Mouse (Mus musculus): Measurements from ENCODE around the gene Gm12216. TPM values are rescaled to one million over a fixed set of nuclear protein-coding genes. Genes with fewer than 3 reads are reported as not detected.

Gm12216 gene
- polyA plus RNA-seq, 1 experiment: 6.9 TPM

DNA sequence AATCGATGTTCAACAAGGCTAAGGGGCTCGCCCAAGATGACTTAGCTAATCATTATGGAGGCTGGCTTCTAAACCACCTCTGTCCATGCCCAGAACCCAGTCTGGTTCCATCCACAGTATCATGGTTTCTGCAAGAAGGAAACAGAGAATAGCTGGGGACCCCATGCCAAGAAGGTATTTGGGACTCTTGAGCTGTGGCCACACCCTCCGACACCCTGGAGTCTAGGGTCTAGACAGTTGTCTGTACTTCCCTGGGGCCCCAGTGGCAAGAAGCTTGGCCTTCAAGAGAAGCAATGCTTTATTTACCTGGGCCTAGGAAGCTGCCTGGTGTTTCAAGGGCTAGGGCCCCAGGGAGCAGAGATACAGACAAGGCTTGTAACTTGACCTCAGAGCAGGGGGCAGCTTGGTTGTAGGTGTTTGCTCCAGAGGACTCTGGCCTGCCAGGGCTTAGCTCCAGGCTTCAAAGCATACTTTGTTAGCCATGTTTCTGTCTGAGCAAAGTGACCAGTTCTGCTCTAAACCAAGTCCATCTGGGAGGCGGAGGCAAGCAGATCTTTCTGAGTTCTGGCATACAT, 77.8 kb downstream of the Gm12216 start:
- WGBS: 90% methylated on average over 4 of the region's 4 CpGs
- H3K27ac ChIP-seq (ENCODE audit: insufficient read depth, low read length): no peak overlapping the region; the same call in 1 of the 2 replicates
- peaks cover 17% of the 10 kb centered on the region; the same call in 1 of the 2 replicates for H3K4me1 ChIP-seq (ENCODE audit: control insufficient read depth, insufficient read depth, insufficient read length)
- H3K36me3 ChIP-seq (ENCODE audit: control insufficient read depth, insufficient read depth, low read length): peaks cover 23% of the 10 kb centered on the region
- TF ChIP-seq CTCF (IDR thresholded peaks at IDR 0.05; ENCODE audit: extremely low read depth, insufficient read depth, insufficient read length, insufficient replicate concordance) (no peak), POLR2A (IDR thresholded peaks at IDR 0.05; ENCODE audit: low read depth, low read length) (no peak)
- H3K27me3 ChIP-seq (ENCODE audit: control insufficient read depth, insufficient read depth, low read length): no peaks in the 10 kb centered on the region
- no peak for DNase-seq (ENCODE audit: low read depth in 1 of 2, low spot score in 2 of 2)
- no peak overlapping the region for H3K4me3 ChIP-seq (ENCODE audit: extremely low read depth, insufficient read depth, insufficient read length)

DNA sequence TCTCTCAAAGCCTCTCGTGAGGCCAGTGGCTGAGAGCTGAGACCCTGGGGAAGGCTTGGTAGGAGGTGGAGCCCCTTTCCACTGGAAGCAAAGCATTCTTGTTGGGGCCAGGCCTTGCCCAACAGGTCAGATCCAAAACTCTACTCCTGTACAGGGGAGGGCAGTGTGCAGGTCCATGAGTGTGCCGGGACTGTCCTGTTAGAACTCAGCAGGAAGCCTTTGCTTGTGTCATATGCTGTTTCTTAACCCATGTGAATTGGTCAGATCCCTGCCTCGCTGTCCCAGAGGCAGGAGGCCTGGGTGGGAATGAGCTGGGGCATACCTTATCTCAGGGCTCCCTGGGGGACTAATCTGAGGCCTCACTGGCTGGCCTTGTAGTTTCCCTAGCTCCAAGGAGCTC, 78.8 kb downstream of the Gm12216 start:
- Histone ChIP-seq H3K4me3 (ENCODE audit: extremely low read depth, insufficient read depth, insufficient read length) (no peak overlapping the region), H3K27me3 (ENCODE audit: control insufficient read depth, insufficient read depth, low read length) (no peaks in the 10 kb centered on the region), H3K27ac (ENCODE audit: insufficient read depth, low read length) (0 out of 2 replicates have a peak overlapping the region, but pooled peaks have one; percentile 30), H3K4me1 (ENCODE audit: control insufficient read depth, insufficient read depth, insufficient read length) (peaks cover 8% of the 10 kb centered on the region; the same call in 1 of the 2 replicates), H3K36me3 (ENCODE audit: control insufficient read depth, insufficient read depth, low read length) (peaks cover 33% of the 10 kb centered on the region)
- WGBS: 90% methylated on average over 3 of the region's 3 CpGs
- TF ChIP-seq POLR2A (IDR thresholded peaks at IDR 0.05; ENCODE audit: low read depth, low read length): no peak
- TF ChIP-seq CTCF (IDR thresholded peaks at IDR 0.05; ENCODE audit: extremely low read depth, insufficient read depth, insufficient read length, insufficient replicate concordance): no peak
- DNase-seq (ENCODE audit: low read depth in 1 of 2, low spot score in 2 of 2): no peak

DNA sequence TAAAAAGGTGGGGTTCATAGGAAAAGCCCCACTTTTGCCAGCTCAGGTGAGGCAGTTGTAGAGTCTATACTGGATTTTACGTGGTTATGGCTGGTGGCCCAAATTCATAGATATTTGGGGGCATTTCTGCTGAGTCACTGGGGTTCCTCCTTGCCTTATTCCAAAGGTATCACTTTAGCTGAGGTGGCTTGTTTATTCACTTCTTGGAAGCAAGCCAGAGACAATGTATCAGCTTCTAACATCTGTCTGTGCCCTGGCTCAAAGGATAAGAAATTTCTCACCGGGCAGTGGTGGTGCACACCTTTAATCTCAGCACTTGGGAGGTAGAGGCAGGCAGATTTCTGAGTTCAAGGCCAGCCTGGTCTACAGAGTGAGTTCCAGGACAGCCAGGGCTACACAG, 79.2 kb downstream of the Gm12216 start:
- WGBS: 57% methylated on average over 2 of the region's 2 CpGs
- H3K36me3 ChIP-seq (ENCODE audit: control insufficient read depth, insufficient read depth, low read length): peaks cover 37% of the 10 kb centered on the region

DNA sequence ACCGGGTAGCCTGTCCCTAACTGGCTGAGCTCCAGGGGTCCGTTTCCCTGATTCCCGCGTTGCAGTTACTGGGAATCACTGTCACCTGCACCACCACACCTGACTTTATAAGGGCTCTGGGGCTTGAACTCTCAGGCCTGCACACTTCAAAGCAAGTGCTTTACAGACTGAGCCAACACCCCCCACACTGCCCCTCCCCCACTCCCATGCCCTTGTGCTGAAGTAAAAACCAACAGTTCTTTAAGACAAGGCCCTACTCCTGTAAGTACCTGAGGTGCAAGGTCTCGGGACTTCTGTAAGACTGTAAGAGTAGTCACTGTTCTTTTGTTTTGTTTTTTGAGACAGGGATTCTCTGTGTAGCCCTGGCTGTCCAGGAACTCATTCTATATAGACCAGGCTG, 80.6 kb downstream of the Gm12216 start:
- 90% methylated on average over 5 of the region's 5 CpGs for WGBS
- Histone ChIP-seq H3K27me3 (ENCODE audit: control insufficient read depth, insufficient read depth, low read length) (no peaks in the 10 kb centered on the region), H3K27ac (ENCODE audit: insufficient read depth, low read length) (no peak overlapping the region), H3K36me3 (ENCODE audit: control insufficient read depth, insufficient read depth, low read length) (peaks cover 51% of the 10 kb centered on the region), H3K4me1 (ENCODE audit: control insufficient read depth, insufficient read depth, insufficient read length) (peaks cover 9% of the 10 kb centered on the region; the same call in 1 of the 2 replicates), H3K4me3 (ENCODE audit: extremely low read depth, insufficient read depth, insufficient read length) (no peak overlapping the region)
- no peak for TF ChIP-seq POLR2A (IDR thresholded peaks at IDR 0.05; ENCODE audit: low read depth, low read length)
- TF ChIP-seq CTCF (IDR thresholded peaks at IDR 0.05; ENCODE audit: extremely low read depth, insufficient read depth, insufficient read length, insufficient replicate concordance): no peak
- DNase-seq (ENCODE audit: low read depth in 1 of 2, low spot score in 2 of 2): no peak

More for the DNA sequence above, 79.2 kb downstream of the Gm12216 start:
- H3K4me1 ChIP-seq (ENCODE audit: control insufficient read depth, insufficient read depth, insufficient read length): peaks cover 9% of the 10 kb centered on the region; the same call in 1 of the 2 replicates
- no peak overlapping the region for H3K4me3 ChIP-seq (ENCODE audit: extremely low read depth, insufficient read depth, insufficient read length)
- H3K27me3 ChIP-seq (ENCODE audit: control insufficient read depth, insufficient read depth, low read length): no peaks in the 10 kb centered on the region
- no peak for DNase-seq (ENCODE audit: low read depth in 1 of 2, low spot score in 2 of 2)
- TF ChIP-seq CTCF (IDR thresholded peaks at IDR 0.05; ENCODE audit: extremely low read depth, insufficient read depth, insufficient read length, insufficient replicate concordance): no peak
- no peak for TF ChIP-seq POLR2A (IDR thresholded peaks at IDR 0.05; ENCODE audit: low read depth, low read length)
- no peak overlapping the region for H3K27ac ChIP-seq (ENCODE audit: insufficient read depth, low read length)

DNA sequence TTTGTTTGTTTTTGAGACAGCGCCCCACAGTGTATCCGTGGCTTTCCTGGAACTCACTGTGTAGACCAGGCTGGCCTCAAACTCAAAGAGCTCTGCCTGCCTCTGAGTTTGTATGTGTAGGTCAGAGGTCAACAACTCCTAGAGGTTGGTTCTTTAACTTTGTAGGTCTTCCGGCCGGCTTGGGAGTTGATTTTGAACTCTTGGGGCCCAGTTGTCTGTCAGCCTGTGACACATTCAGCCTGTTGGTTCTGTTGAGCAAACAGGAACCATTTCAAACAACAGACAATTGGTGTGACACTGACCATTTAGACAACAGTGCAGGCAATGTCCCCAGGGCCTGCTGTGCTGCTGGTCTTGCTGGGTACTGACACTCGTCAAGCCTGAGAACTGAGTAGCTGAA, 81.3 kb downstream of the Gm12216 start:
- no peak for TF ChIP-seq POLR2A (IDR thresholded peaks at IDR 0.05; ENCODE audit: low read depth, low read length)
- no peak for TF ChIP-seq CTCF (IDR thresholded peaks at IDR 0.05; ENCODE audit: extremely low read depth, insufficient read depth, insufficient read length, insufficient replicate concordance)
- no peak for DNase-seq (ENCODE audit: low read depth in 1 of 2, low spot score in 2 of 2)

DNA sequence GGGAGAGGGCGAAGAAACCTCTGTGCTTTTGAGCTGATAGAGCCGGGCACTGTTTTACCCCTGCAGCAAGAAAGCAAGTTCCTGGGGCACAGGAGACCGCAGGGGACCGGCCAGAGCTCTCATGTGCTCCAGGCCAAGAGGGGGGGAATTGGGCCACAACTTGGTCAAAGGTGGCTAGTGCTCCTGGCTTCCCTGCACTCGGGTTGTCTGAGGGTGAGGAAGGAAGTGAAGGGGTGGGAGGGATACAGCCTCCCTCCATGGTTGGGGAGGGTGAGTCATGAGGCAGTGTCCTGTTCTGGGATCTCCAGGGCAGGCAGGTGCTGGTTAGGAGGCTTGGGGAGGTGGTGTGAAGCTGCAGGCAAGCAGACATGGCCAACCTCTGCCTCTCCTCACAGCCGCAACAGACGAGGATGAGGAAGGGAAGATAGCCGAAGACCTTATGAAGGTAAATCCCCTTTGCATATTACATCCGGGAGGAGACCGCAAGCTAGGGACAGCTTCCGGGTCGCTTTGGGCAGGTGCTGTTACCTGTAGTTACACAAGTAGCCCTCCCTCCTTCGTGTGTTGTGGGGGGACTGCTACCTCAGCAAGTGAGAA, 84.3 kb downstream of the Gm12216 start:
- Histone ChIP-seq H3K27me3 (ENCODE audit: control insufficient read depth, insufficient read depth, low read length) (no peaks in the 10 kb centered on the region), H3K4me1 (ENCODE audit: control insufficient read depth, insufficient read depth, insufficient read length) (peaks cover 19% of the 10 kb centered on the region; the same call in 1 of the 2 replicates), H3K36me3 (ENCODE audit: control insufficient read depth, insufficient read depth, low read length) (peaks cover 65% of the 10 kb centered on the region), H3K27ac (ENCODE audit: insufficient read depth, low read length) (peak overlapping the region; percentile 27; the same call in 1 of the 2 replicates), H3K4me3 (ENCODE audit: extremely low read depth, insufficient read depth, insufficient read length) (no peak overlapping the region)
- no peak for DNase-seq (ENCODE audit: low read depth in 1 of 2, low spot score in 2 of 2)
- WGBS: 80% methylated on average over 13 of the region's 13 CpGs
- TF ChIP-seq CTCF (IDR thresholded peaks at IDR 0.05; ENCODE audit: extremely low read depth, insufficient read depth, insufficient read length, insufficient replicate concordance) (no peak), POLR2A (IDR thresholded peaks at IDR 0.05; ENCODE audit: low read depth, low read length) (no peak)

More for the DNA sequence above, 81.3 kb downstream of the Gm12216 start:
- H3K27ac ChIP-seq (ENCODE audit: insufficient read depth, low read length): no peak overlapping the region
- no peaks in the 10 kb centered on the region for H3K27me3 ChIP-seq (ENCODE audit: control insufficient read depth, insufficient read depth, low read length)
- H3K4me3 ChIP-seq (ENCODE audit: extremely low read depth, insufficient read depth, insufficient read length): no peak overlapping the region
- 82% methylated on average over 5 of the region's 5 CpGs for WGBS
- peaks cover 57% of the 10 kb centered on the region for H3K36me3 ChIP-seq (ENCODE audit: control insufficient read depth, insufficient read depth, low read length)
- H3K4me1 ChIP-seq (ENCODE audit: control insufficient read depth, insufficient read depth, insufficient read length): peaks cover 9% of the 10 kb centered on the region; the same call in 1 of the 2 replicates

All from spleen, adult 2 months (tissue).